Mouse (Mus musculus) B cell, adult 67 days (primary cell): Measurements from ENCODE around the gene Gm49425. TPM values are rescaled to one million over a fixed set of nuclear protein-coding genes. Genes with fewer than 3 reads are reported as not detected.

Experiments used
- total RNA-seq, 2 experiments: library from RNA; stranded (reverse); gene quantifications; 4 replicates each; pipeline ENCODE4 v1.2.4; 2023

The Gm49425 gene
- total RNA-seq: not detected

DNA sequence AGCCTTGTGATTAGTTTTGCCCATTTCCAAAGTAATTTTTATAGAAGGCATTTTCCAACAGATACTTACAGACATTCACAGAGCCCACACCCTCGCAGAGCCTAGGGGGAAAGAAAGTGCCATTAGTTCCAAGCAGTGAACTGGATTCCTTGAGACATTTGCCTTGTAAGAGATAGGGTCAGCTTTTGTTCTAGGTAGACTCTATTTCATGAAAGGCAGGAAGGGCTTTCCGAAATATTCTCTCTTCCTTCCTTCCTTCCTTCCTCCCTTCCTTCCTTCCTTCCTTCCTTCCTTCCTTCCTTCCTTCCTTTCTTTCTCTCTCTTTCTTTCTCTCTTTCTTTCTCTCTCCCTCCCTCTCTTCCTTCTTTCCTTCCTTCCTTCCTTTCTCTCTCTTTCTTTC, at the start of gene Gm49425:
TSS of gene Gm49425 (minus strand) at position 101 of the 400 bp plus-strand sequence.

DNA sequence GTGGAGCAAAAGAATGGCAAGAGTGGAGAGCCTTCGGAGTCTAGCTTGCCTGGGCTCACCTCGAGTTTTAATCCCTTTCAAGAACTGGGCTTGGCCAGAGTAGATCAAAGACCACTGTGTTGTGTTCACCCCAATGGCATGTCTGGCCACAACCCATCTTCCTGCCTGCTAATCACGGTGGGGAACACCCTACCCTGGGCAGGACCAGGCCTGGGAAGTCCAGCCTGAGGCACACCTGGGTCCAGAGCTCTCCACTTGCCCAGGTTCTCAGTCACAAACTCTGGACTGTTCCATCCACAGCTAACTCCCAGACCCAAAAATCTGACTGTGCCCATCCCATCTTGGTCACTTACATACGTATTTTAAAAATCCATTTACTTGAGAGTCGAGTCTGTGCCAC, 45.8 kb upstream of the Gm49425 start, which contains the start of gene Krt90:
TSS of gene Krt90 (minus strand) at position 101 of the 400 bp plus-strand sequence.

GRCm38 (mm10) chr15:101550567-101550966, 33.5 kb upstream of the Gm49425 start, which contains the start of gene Krt82:
Gene Krt82 (minus strand): TSS chr15:101550667.

DNA sequence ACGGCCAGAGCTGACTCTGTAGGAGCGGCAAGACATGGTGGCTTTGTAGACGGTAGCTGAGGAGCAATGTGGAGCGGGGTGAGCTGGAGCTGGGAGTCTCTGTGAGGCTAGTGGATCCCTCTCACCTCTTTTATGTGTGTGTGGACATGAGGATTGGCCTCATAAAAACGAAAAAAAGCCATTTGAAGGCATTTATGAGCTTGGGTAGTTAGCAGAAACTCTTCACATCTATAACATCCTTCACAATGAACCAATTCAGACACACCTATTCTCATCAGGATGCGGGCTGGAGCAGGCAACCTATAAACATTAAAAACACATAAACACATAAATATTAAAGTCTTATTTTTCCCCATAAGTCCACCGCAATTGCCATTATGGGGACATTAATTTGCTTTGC, 15.7 kb upstream of the Gm49425 start, which contains the start of gene Krt84:
TSS of gene Krt84 (minus strand) at position 101 of the 400 bp plus-strand sequence.

DNA sequence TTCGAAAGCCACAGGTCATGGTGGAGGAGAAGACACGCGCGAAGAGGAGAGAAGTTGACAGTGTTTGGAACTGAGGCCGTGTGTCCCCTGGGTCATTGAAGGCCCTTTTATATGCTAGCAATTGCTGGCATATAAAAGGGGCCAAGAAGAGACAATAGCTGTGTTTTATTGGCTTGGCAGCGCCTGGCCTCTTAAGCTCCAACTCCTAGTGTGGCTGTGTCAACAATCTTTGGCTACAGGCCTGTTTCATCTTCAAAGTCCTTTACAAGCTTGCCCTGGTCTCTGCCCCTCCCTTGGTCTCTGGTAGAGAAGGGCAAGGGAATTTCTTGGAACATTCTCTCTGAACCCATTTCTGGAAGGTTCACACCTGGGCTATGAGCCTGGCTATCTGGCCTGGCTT, 25.6 kb downstream of the Gm49425 start, which contains the start of gene Krt83:
TSS of gene Krt83 (minus strand) at position 82 of the 400 bp plus-strand sequence.

GRCm38 (mm10) chr15:101472952-101473528, 44.0 kb downstream of the Gm49425 start, which contains the start of gene Krt86:
Gene Krt86 (plus strand): TSS chr15:101473478.

Other genes with a start within 250 kb of the Gm49425 start
- gene Atg101, start 233.0 kb downstream of the Gm49425 start, total RNA-seq: 10 to 100 TPM; 75.5 to 76.0 TPM
- 1 to 10 TPM in 1 of 2 experiments, not detected in 1; 1.0 TPM for gene 6030408B16Rik, start 224.0 kb downstream of the Gm49425 start, total RNA-seq
- not detected for gene Krt80, start 147.1 kb downstream of the Gm49425 start, total RNA-seq
- gene Krt7, start 106.2 kb downstream of the Gm49425 start, total RNA-seq: not detected
- not detected for gene Krt87, start 78.5 kb downstream of the Gm49425 start, total RNA-seq
- not detected for gene Krt88, start 69.5 kb downstream of the Gm49425 start, total RNA-seq
- gene Krt81, start 53.5 kb downstream of the Gm49425 start, total RNA-seq: not detected
- not detected for gene Krt86, start 43.8 kb downstream of the Gm49425 start, total RNA-seq
- gene Krt83, start 25.7 kb downstream of the Gm49425 start, total RNA-seq: not detected
- gene Krt84, start 15.6 kb upstream of the Gm49425 start, total RNA-seq: not detected
- gene Krt82, start 33.4 kb upstream of the Gm49425 start, total RNA-seq: not detected
- gene Krt90, start 45.7 kb upstream of the Gm49425 start, total RNA-seq: not detected
- gene Krt75, start 56.6 kb upstream of the Gm49425 start, total RNA-seq: not detected
- gene Gm5414, start 110.9 kb upstream of the Gm49425 start, total RNA-seq: not detected
- not detected for gene Gm5478, start 130.1 kb upstream of the Gm49425 start, total RNA-seq
- not detected for gene Krt6b, start 163.0 kb upstream of the Gm49425 start, total RNA-seq
- gene Krt6a, start 177.0 kb upstream of the Gm49425 start, total RNA-seq: not detected
- not detected for gene Krt5, start 195.6 kb upstream of the Gm49425 start, total RNA-seq
- not detected for gene Krt71, start 225.8 kb upstream of the Gm49425 start, total RNA-seq